Mouse (Mus musculus) neural tube, embryonic 12.5 days (tissue): Measurements from ENCODE around the gene Tnfsf9. TPM values are rescaled to one million over a fixed set of nuclear protein-coding genes. Genes with fewer than 3 reads are reported as not detected.

ENCODE experiments used
- ATAC-seq: fragments of 200-750 bp; cut with Nextera tagmentation; 2 replicates; pipeline ENCODE4 v1.8.0; 2017; ENCODE audit warnings: low read depth, mild to moderate bottlenecking, moderate TSS enrichment, moderate library complexity; ENCODE audit not compliant: low FRiP score
- H3K27ac ChIP-seq: fragments of 300-500 bp; sonication (generic); 2 replicates; pipeline ENCODE4 v1.5.1; 2016
- H3K27me3 ChIP-seq: fragments of 300-500 bp; sonication (generic); replicated peaks from 2 replicates; pipeline ENCODE4 v1.6.1; 2016; ENCODE audit warnings: mild to moderate bottlenecking
- H3K36me3 ChIP-seq: fragments of 300-500 bp; sonication (generic); 2 replicates; pipeline ENCODE4 v1.6.1; 2016; ENCODE audit warnings: mild to moderate bottlenecking
- H3K4me1 ChIP-seq: fragments of 300-500 bp; sonication (generic); 2 replicates; pipeline ENCODE4 v1.6.1; 2016
- H3K4me2 ChIP-seq: fragments of 300-500 bp; sonication (generic); replicated peaks from 2 replicates; pipeline ENCODE4 v1.6.1; 2016; ENCODE audit warnings: mild to moderate bottlenecking
- H3K4me3 ChIP-seq: fragments of 300-500 bp; sonication (generic); 2 replicates; pipeline ENCODE4 v1.5.1; 2016
- H3K9ac ChIP-seq: fragments of 300-500 bp; sonication (generic); 2 replicates; pipeline ENCODE4 v1.6.1; 2016; ENCODE audit warnings: mild to moderate bottlenecking
- H3K9me3 ChIP-seq: fragments of 300-500 bp; sonication (generic); 2 replicates; pipeline ENCODE4 v1.6.1; 2016; ENCODE audit warnings: mild to moderate bottlenecking
- WGBS: fragments of 180-500 bp; shearing (Covaris S2); methylation state at CpG from one replicate; pipeline ENCODE4 v1.1.7; 2016; 5-methylcytosine and 5-hydroxymethylcytosine counted together
- polyA plus RNA-seq: library from polyadenylated mRNA; unstranded; fragments of >200 nt; fragmentation: Nextera tagmentation; extraction: Ambion mirVana; gene quantifications from 2 replicates; pipeline ENCODE4 v1.2.1, GENCODE M21; 2016

Tnfsf9 gene
- 5.8 TPM in 2 replicates for polyA plus RNA-seq

GRCm38 (mm10) chr17:57105181-57106034 is at the start of gene Tnfsf9:
TSS of gene Tnfsf9 (plus strand) at chr17:57105325.
- Histone ChIP-seq H3K36me3 (no peaks in the 10 kb centered on the region), H3K4me2 (peak within 1 kb of the TSS; percentile 83), H3K27me3 (no peaks in the 10 kb centered on the region), H3K27ac (no peak within 1 kb of the TSS), H3K4me1 (peaks cover 22% of the 10 kb centered on the region), H3K4me3 (peak within 1 kb of the TSS; percentile 49), H3K9me3 (no peaks in the 10 kb centered on the region), H3K9ac (peak within 1 kb of the TSS; percentile 62)
- WGBS: 1% methylated on average over 59 of the region's 61 CpGs
- peak; percentile 83 for ATAC-seq

- peaks cover 36% of the 10 kb centered on the region for H3K36me3 ChIP-seq
- H3K27me3 ChIP-seq: peaks cover 3% of the 10 kb centered on the region
- 92% methylated on average over 3 of the region's 3 CpGs for WGBS
- no peak overlapping the region for H3K27ac ChIP-seq
- H3K9me3 ChIP-seq: no peaks in the 10 kb centered on the region
- H3K4me1 ChIP-seq: peaks cover 16% of the 10 kb centered on the region
- no peak overlapping the region for H3K4me2 ChIP-seq
- no peak overlapping the region for H3K4me3 ChIP-seq
- ATAC-seq: no peak
- H3K9ac ChIP-seq: no peak overlapping the region
Observed at GRCm38 (mm10) chr17:57056246-57056645, 48.9 kb upstream of the Tnfsf9 start.

GRCm38 (mm10) chr17:57058891-57059485 is 46.1 kb upstream of the Tnfsf9 start, which contains the start of gene Crb3:
TSS of gene Crb3 (plus strand) at chr17:57059105.
- whole genome bisulfite sequencing: under 1% methylated on average over 17 of the region's 22 CpGs
- Histone ChIP-seq H3K27ac (peak within 1 kb of the TSS; percentile 57), H3K9ac (peak within 1 kb of the TSS; percentile 71), H3K27me3 (peaks cover 27% of the 10 kb centered on the region), H3K9me3 (no peaks in the 10 kb centered on the region), H3K4me2 (peak within 1 kb of the TSS; percentile 92), H3K4me1 (peaks cover 25% of the 10 kb centered on the region), H3K36me3 (peaks cover 16% of the 10 kb centered on the region), H3K4me3 (peak within 1 kb of the TSS; percentile 87)
- ATAC-seq: no peak; the same call in none of the 2 replicates

- H3K4me3 ChIP-seq: peak within 1 kb of the TSS; percentile 87
- H3K36me3 ChIP-seq: peaks cover 11% of the 10 kb centered on the region
- no peaks in the 10 kb centered on the region for H3K9me3 ChIP-seq
- H3K27me3 ChIP-seq: peaks cover 32% of the 10 kb centered on the region
- peak within 1 kb of the TSS; percentile 92 for H3K4me2 ChIP-seq
- peak within 1 kb of the TSS; percentile 57 for H3K27ac ChIP-seq
- peak within 1 kb of the TSS; percentile 71 for H3K9ac ChIP-seq
- H3K4me1 ChIP-seq: peaks cover 25% of the 10 kb centered on the region
- under 1% methylated on average over 45 of the region's 45 CpGs for WGBS
- peak; percentile 82 for ATAC-seq
Observed at GRCm38 (mm10) chr17:57059486-57059977, 45.6 kb upstream of the Tnfsf9 start, which contains the start of gene Slc25a23. TSS of gene Slc25a23 (minus strand) at chr17:57059863.

GRCm38 (mm10) chr17:57060231-57060801 is 44.8 kb upstream of the Tnfsf9 start:
- H3K9me3 ChIP-seq: no peaks in the 10 kb centered on the region
- peak overlapping the region; percentile 92 for H3K4me2 ChIP-seq
- H3K4me3 ChIP-seq: peak overlapping the region; percentile 87
- peaks cover 4% of the 10 kb centered on the region for H3K36me3 ChIP-seq
- ATAC-seq: peak; percentile 92
- peaks cover 33% of the 10 kb centered on the region for H3K27me3 ChIP-seq
- H3K4me1 ChIP-seq: peaks cover 25% of the 10 kb centered on the region
- peak overlapping the region; percentile 71; the same call in 1 of the 2 replicates for H3K9ac ChIP-seq
- peak overlapping the region; percentile 42; the same call in 1 of the 2 replicates for H3K27ac ChIP-seq
- under 1% methylated on average over 44 of the region's 44 CpGs for WGBS

GRCm38 (mm10) chr17:57061069-57061468 is 44.1 kb upstream of the Tnfsf9 start:
- no peak overlapping the region for H3K9ac ChIP-seq
- no peak overlapping the region for H3K27ac ChIP-seq
- H3K27me3 ChIP-seq: peaks cover 33% of the 10 kb centered on the region
- peaks cover 25% of the 10 kb centered on the region for H3K4me1 ChIP-seq
- H3K4me2 ChIP-seq: peak overlapping the region; percentile 92
- H3K36me3 ChIP-seq: peaks cover 4% of the 10 kb centered on the region
- ATAC-seq: no peak
- no peaks in the 10 kb centered on the region for H3K9me3 ChIP-seq
- no peak overlapping the region for H3K4me3 ChIP-seq
- WGBS: 39% methylated on average over 10 of the region's 10 CpGs

GRCm38 (mm10) chr17:57062011-57062521 is 43.1 kb upstream of the Tnfsf9 start:
- Histone ChIP-seq H3K27me3 (peaks cover 33% of the 10 kb centered on the region), H3K9ac (no peak overlapping the region), H3K4me1 (peaks cover 25% of the 10 kb centered on the region), H3K4me2 (peak overlapping the region; percentile 46), H3K27ac (no peak overlapping the region), H3K36me3 (no peaks in the 10 kb centered on the region), H3K4me3 (peak overlapping the region; percentile 21), H3K9me3 (no peaks in the 10 kb centered on the region)
- under 1% methylated on average over 39 of the region's 39 CpGs for WGBS
- no peak for ATAC-seq

- peaks cover 25% of the 10 kb centered on the region for H3K4me1 ChIP-seq
- H3K9ac ChIP-seq: no peak overlapping the region
- no peak for ATAC-seq
- H3K4me3 ChIP-seq: peak overlapping the region; percentile 21; the same call in 1 of the 2 replicates
- H3K27me3 ChIP-seq: peaks cover 33% of the 10 kb centered on the region
- H3K36me3 ChIP-seq: no peaks in the 10 kb centered on the region
- H3K4me2 ChIP-seq: peak overlapping the region; percentile 46; the same call in 1 of the 2 replicates
- 2% methylated on average over 22 of the region's 22 CpGs for WGBS
- no peak overlapping the region for H3K27ac ChIP-seq
- no peaks in the 10 kb centered on the region for H3K9me3 ChIP-seq
Observed at GRCm38 (mm10) chr17:57062548-57062947, 42.6 kb upstream of the Tnfsf9 start.

- H3K9ac ChIP-seq: no peak overlapping the region
- H3K27ac ChIP-seq: no peak overlapping the region
- no peaks in the 10 kb centered on the region for H3K36me3 ChIP-seq
- no peak overlapping the region for H3K4me3 ChIP-seq
- H3K27me3 ChIP-seq: peaks cover 33% of the 10 kb centered on the region
- peaks cover 23% of the 10 kb centered on the region for H3K4me1 ChIP-seq
- no peak for ATAC-seq
- no peak overlapping the region for H3K4me2 ChIP-seq
- 7% methylated on average over 8 of the region's 8 CpGs for WGBS
- H3K9me3 ChIP-seq: no peaks in the 10 kb centered on the region
Observed at GRCm38 (mm10) chr17:57063031-57063430, 42.1 kb upstream of the Tnfsf9 start.

GRCm38 (mm10) chr17:57066908-57067307 is 38.2 kb upstream of the Tnfsf9 start:
- Histone ChIP-seq H3K36me3 (no peaks in the 10 kb centered on the region), H3K27ac (no peak overlapping the region), H3K9me3 (no peaks in the 10 kb centered on the region), H3K4me3 (no peak overlapping the region), H3K27me3 (peaks cover 23% of the 10 kb centered on the region), H3K9ac (no peak overlapping the region), H3K4me1 (peaks cover 7% of the 10 kb centered on the region), H3K4me2 (no peak overlapping the region)
- WGBS: 65% methylated on average over 5 of the region's 5 CpGs
- ATAC-seq: no peak

GRCm38 (mm10) chr17:57070272-57070671 is 34.9 kb upstream of the Tnfsf9 start:
- ATAC-seq: peak; percentile 19; the same call in 1 of the 2 replicates
- 7% methylated on average over 9 of the region's 9 CpGs for WGBS

More at GRCm38 (mm10) chr17:57070272-57070671, 34.9 kb upstream of the Tnfsf9 start:
- H3K9ac ChIP-seq: peak overlapping the region; percentile 9; the same call in 1 of the 2 replicates
- no peaks in the 10 kb centered on the region for H3K36me3 ChIP-seq
- no peaks in the 10 kb centered on the region; the same call in none of the 2 replicates for H3K4me1 ChIP-seq
- no peaks in the 10 kb centered on the region for H3K9me3 ChIP-seq
- H3K27me3 ChIP-seq: no peaks in the 10 kb centered on the region
- H3K4me2 ChIP-seq: peak overlapping the region; percentile 44
- no peak overlapping the region for H3K27ac ChIP-seq
- peak overlapping the region; percentile 7; the same call in 1 of the 2 replicates for H3K4me3 ChIP-seq
